Mouse (Mus musculus) right cerebral cortex, postnatal 36 days (tissue): ENCODE data around the gene Mettl17.
"Not testable (repeated sequence)": the region's sequence is repeated elsewhere in the genome, so short reads cannot be mapped to it uniquely, and the experiment has no call there.

ENCODE experiments used
- DNase-seq, 2 experiments: peaks; one replicate each; pipeline ENCODE4 v3.0.0; 2022; ENCODE audit warnings: low spot score in 2 of 2, mixed read lengths in 1 of 2

The Mettl17 gene

GRCm38 (mm10) chr14:51884598-51885331 lies at the start of gene Mettl17:
Mettl17 (plus strand) TSS chr14:51884842.
- DNase-seq, result peak; percentile 90 to 95

GRCm38 (mm10) chr14:51838480-51838879 lies 46.2 kb upstream of the Mettl17 start:
- DNase-seq, result not testable (repeated sequence)

- no peak for DNase-seq
These were observed 42.4 kb upstream of the Mettl17 start for GRCm38 (mm10) chr14:51842250-51842649.

GRCm38 (mm10) chr14:51842781-51843180 lies 41.9 kb upstream of the Mettl17 start:
- DNase-seq, result no peak

GRCm38 (mm10) chr14:51843882-51844281 lies 40.8 kb upstream of the Mettl17 start:
- no peak for DNase-seq

- DNase-seq, result no peak
These were observed 38.1 kb upstream of the Mettl17 start for GRCm38 (mm10) chr14:51846566-51846965.

- not testable (repeated sequence) for DNase-seq
These were observed 33.6 kb upstream of the Mettl17 start for GRCm38 (mm10) chr14:51851006-51851405.

GRCm38 (mm10) chr14:51853399-51853798 lies 31.2 kb upstream of the Mettl17 start, which contains the start of gene Ear6:
Ear6 (plus strand) TSS chr14:51853699.
- DNase-seq, result no peak

GRCm38 (mm10) chr14:51855280-51855679 lies 29.4 kb upstream of the Mettl17 start:
- not testable (repeated sequence) for DNase-seq

- DNase-seq, result not testable (repeated sequence)
These were observed 21.0 kb upstream of the Mettl17 start for GRCm38 (mm10) chr14:51863603-51864002.

GRCm38 (mm10) chr14:51870756-51871155 lies 13.9 kb upstream of the Mettl17 start:
- no peak for DNase-seq

GRCm38 (mm10) chr14:51871741-51872140 lies 12.9 kb upstream of the Mettl17 start:
- DNase-seq, result no peak

- no peak for DNase-seq
These were observed 7.1 kb upstream of the Mettl17 start for GRCm38 (mm10) chr14:51877517-51877916.

- peak; percentile 48 to 71 for DNase-seq
These were observed 1.1 kb upstream of the Mettl17 start for GRCm38 (mm10) chr14:51883527-51884030.

GRCm38 (mm10) chr14:51884031-51884544 lies 554 bp upstream of the Mettl17 start:
- DNase-seq, result no peak

GRCm38 (mm10) chr14:51886051-51886450 lies 1.4 kb downstream of the Mettl17 start:
- no peak for DNase-seq

GRCm38 (mm10) chr14:51889833-51890232 lies 5.2 kb downstream of the Mettl17 start:
- no peak for DNase-seq

GRCm38 (mm10) chr14:51892191-51892939 lies 7.7 kb downstream of the Mettl17 start, which contains the start of gene Slc39a2:
Slc39a2 (plus strand) TSS chr14:51892889.
- DNase-seq, result no peak

GRCm38 (mm10) chr14:51893094-51893794 lies 8.6 kb downstream of the Mettl17 start:
- no peak for DNase-seq

- DNase-seq, result no peak
These were observed 9.2 kb downstream of the Mettl17 start for GRCm38 (mm10) chr14:51893809-51894208.

GRCm38 (mm10) chr14:51895071-51895470 lies 10.4 kb downstream of the Mettl17 start:
- DNase-seq, result no peak

GRCm38 (mm10) chr14:51896019-51896418 lies 11.4 kb downstream of the Mettl17 start:
- no peak for DNase-seq
